Mouse (Mus musculus) lung, postnatal 0 days (tissue): ENCODE results near the gene Celf2.

Source experiments
- CTCF ChIP-seq: IDR thresholded peaks from 2 replicates; pipeline ENCODE4 v1.5.1; 2016; ENCODE audit warnings: antibody characterized with exemption, mild to moderate bottlenecking
- EP300 ChIP-seq: IDR thresholded peaks from 2 replicates; pipeline ENCODE4 v1.6.1; 2016; ENCODE audit warnings: antibody characterized with exemption, mild to moderate bottlenecking, control low read depth

- no peak for TF ChIP-seq CTCF
- no peak for TF ChIP-seq EP300
Observed at GRCm38 (mm10) chr2:7346703-7347461, 162.5 kb downstream of the Celf2 start.
